Mouse (Mus musculus) CH12.LX (cell line): ENCODE results near the gene Cxcl16. TPM values are rescaled to one million over a fixed set of nuclear protein-coding genes. Genes with fewer than 3 reads are reported as not detected.

Experiments used
- DNase-seq: peaks from one replicate; pipeline ENCODE4 v3.0.0-alpha.2; 2013; ENCODE audit errors: extremely low read depth
- H3K27ac ChIP-seq: 2 replicates; pipeline ENCODE4 v1.5.1; 2012; ENCODE audit warnings: low read depth, mild to moderate bottlenecking, control low read depth, moderate library complexity; ENCODE audit not compliant: insufficient read depth
- H3K27me3 ChIP-seq: replicated peaks from 2 replicates; pipeline ENCODE3; 2012; ENCODE audit warnings: inconsistent platforms
- H3K36me3 ChIP-seq, 2 experiments: replicated peaks in 1 of 2; 2 replicates each; pipeline versions ENCODE3 to v1.6.1; 2012; ENCODE audit warnings: inconsistent platforms in 1 of 2, low read length in 1 of 2, mild to moderate bottlenecking in 1 of 2, mixed read lengths in 1 of 2, moderate library complexity in 1 of 2; ENCODE audit not compliant: control insufficient read depth in 1 of 2, insufficient read depth in 1 of 2
- H3K4me1 ChIP-seq, 2 experiments: 2 replicates each; pipeline ENCODE4 v1.6.1; 2012; ENCODE audit warnings: inconsistent platforms in 1 of 2, moderate library complexity in 1 of 2; ENCODE audit not compliant: insufficient read depth in 2 of 2, control insufficient read depth in 1 of 2
- H3K4me2 ChIP-seq: 2 replicates; pipeline ENCODE4 v1.6.1; 2012; ENCODE audit warnings: low read depth, mild to moderate bottlenecking, control low read depth; ENCODE audit not compliant: poor library complexity, insufficient read depth, severe bottlenecking
- H3K4me3 ChIP-seq, 3 experiments: fragments of 150-350 bp in 1 of 3; sonication (generic) in 1 of 3; replicated peaks in 1 of 3; 2 replicates each; pipeline versions ENCODE3 to v1.5.1; 2011 to 2012; ENCODE audit warnings: low read depth in 2 of 3, low read length in 2 of 3, mild to moderate bottlenecking in 2 of 3, moderate library complexity in 2 of 3, control low read depth in 1 of 3, improper control_type of control experiment in 1 of 3, inconsistent platforms in 1 of 3, mixed read lengths in 1 of 3; ENCODE audit not compliant: poor library complexity in 1 of 3
- H3K79me2 ChIP-seq: replicated peaks from 2 replicates; pipeline ENCODE4 v1.6.1; 2012; ENCODE audit warnings: mild to moderate bottlenecking, moderate library complexity; ENCODE audit not compliant: control insufficient read depth, poor library complexity, insufficient read depth, severe bottlenecking; ENCODE audit errors: extremely low read depth
- H3K9ac ChIP-seq: 2 replicates; pipeline ENCODE4 v1.6.1; 2012; ENCODE audit warnings: low read depth, mild to moderate bottlenecking, control low read depth, moderate library complexity; ENCODE audit not compliant: insufficient read depth
- H3K9me3 ChIP-seq: replicated peaks from 2 replicates; pipeline ENCODE3; 2012; ENCODE audit warnings: low read length, inconsistent platforms, mixed read lengths
- CHD2 ChIP-seq: IDR thresholded peaks from 2 replicates; pipeline ENCODE4 v1.6.1; 2011; ENCODE audit warnings: low read length, improper control_type of control experiment
- CTCF ChIP-seq, 2 experiments: IDR thresholded peaks in 1 of 2; conservative IDR thresholded peaks in 1 of 2; 2 replicates each; pipeline ENCODE4 v1.5.1; 2011 to 2012; ENCODE audit warnings: low read depth in 2 of 2, low read length in 2 of 2, improper control_type of control experiment in 1 of 2, inconsistent platforms in 1 of 2, mild to moderate bottlenecking in 1 of 2, moderate library complexity in 1 of 2
- E2F4 ChIP-seq: IDR thresholded peaks from 2 replicates; pipeline ENCODE4 v1.6.1; 2011; ENCODE audit warnings: low read depth, low read length, improper control_type of control experiment; ENCODE audit not compliant: insufficient replicate concordance
- ELF1 ChIP-seq: IDR thresholded peaks from 2 replicates; pipeline ENCODE4 v1.6.1; 2014; ENCODE audit warnings: low read depth, mild to moderate bottlenecking, inconsistent platforms, low read length, improper control_type of control experiment
- EP300 ChIP-seq: IDR thresholded peaks from 2 replicates; pipeline ENCODE4 v1.6.1; 2011; ENCODE audit warnings: low read length, improper control_type of control experiment
- HCFC1 ChIP-seq: IDR thresholded peaks from 2 replicates; pipeline ENCODE4 v1.6.1; 2012; ENCODE audit warnings: low read depth, mild to moderate bottlenecking, inconsistent platforms, low read length, improper control_type of control experiment
- IRF4 ChIP-seq: IDR thresholded peaks from 2 replicates; pipeline ENCODE4 v1.6.1; 2014; ENCODE audit warnings: low read depth, mild to moderate bottlenecking, inconsistent platforms, low read length, improper control_type of control experiment
- JUN ChIP-seq: IDR thresholded peaks from 2 replicates; pipeline ENCODE4 v1.6.1; 2011; ENCODE audit warnings: low read depth, mild to moderate bottlenecking, low read length, improper control_type of control experiment, moderate library complexity; ENCODE audit not compliant: insufficient read depth
- MYC ChIP-seq: IDR thresholded peaks from 2 replicates; pipeline ENCODE4 v1.6.1; 2011; ENCODE audit warnings: low read depth, mild to moderate bottlenecking, improper control_type of control experiment, low read length
- NRF1 ChIP-seq: IDR thresholded peaks from 2 replicates; pipeline ENCODE4 v1.6.1; 2014; ENCODE audit warnings: low read depth, mild to moderate bottlenecking, inconsistent platforms, low read length, improper control_type of control experiment, moderate library complexity
- PAX5 ChIP-seq: IDR thresholded peaks from 2 replicates; pipeline ENCODE4 v1.6.1; 2012; ENCODE audit warnings: low read length, inconsistent platforms, mixed read lengths
- POLR2A ChIP-seq: IDR thresholded peaks from 2 replicates; pipeline ENCODE4 v1.6.1; 2011; ENCODE audit warnings: low read depth, mild to moderate bottlenecking, improper control_type of control experiment, low read length
- RAD21 ChIP-seq: IDR thresholded peaks from 2 replicates; pipeline ENCODE4 v1.6.1; 2011; ENCODE audit warnings: low read depth, mild to moderate bottlenecking, low read length, improper control_type of control experiment, moderate library complexity
- RCOR1 ChIP-seq: conservative IDR thresholded peaks from 2 replicates; pipeline ENCODE4 v1.6.1; 2012; ENCODE audit warnings: low read depth, mild to moderate bottlenecking, inconsistent platforms, low read length, improper control_type of control experiment
- SMC3 ChIP-seq: IDR thresholded peaks from 2 replicates; pipeline ENCODE4 v1.6.1; 2011; ENCODE audit warnings: low read depth, low read length, improper control_type of control experiment
- TBP ChIP-seq: conservative IDR thresholded peaks from 2 replicates; pipeline ENCODE4 v1.6.1; 2011; ENCODE audit warnings: low read depth, low read length, improper control_type of control experiment
- TCF12 ChIP-seq: IDR thresholded peaks from 2 replicates; pipeline ENCODE4 v1.6.1; 2014; ENCODE audit warnings: low read depth, mild to moderate bottlenecking, inconsistent platforms, low read length, improper control_type of control experiment
- USF1 ChIP-seq: IDR thresholded peaks from 2 replicates; pipeline ENCODE4 v1.6.1; 2014; ENCODE audit warnings: low read depth, mild to moderate bottlenecking, inconsistent platforms, low read length, improper control_type of control experiment
- ZKSCAN1 ChIP-seq: IDR thresholded peaks from 2 replicates; pipeline ENCODE4 v1.6.1; 2012; ENCODE audit warnings: low read depth, inconsistent platforms, low read length, improper control_type of control experiment, borderline replicate concordance
- ZMIZ1 ChIP-seq: IDR thresholded peaks from 2 replicates; pipeline ENCODE4 v1.6.1; 2012; ENCODE audit warnings: low read depth, mild to moderate bottlenecking, inconsistent platforms, low read length, improper control_type of control experiment
- dilution Hi-C: fragments of 300-500 bp; cut with MboI; formaldehyde crosslinking; loops from 2 replicates; pipeline ENCODE4 v1.14.3; 2020; ENCODE audit warnings: low sequenced_read_pairs; ENCODE audit not compliant: extremely low pct_unique_long_range_greater_than_20kb, extremely low pct_ligation_motif_present
- in situ Hi-C: fragments of 300-500 bp; cut with MboI; formaldehyde crosslinking; loops from 3 replicates; pipeline ENCODE4 v1.14.3; 2019; ENCODE audit warnings: low sequenced_read_pairs, low pct_ligation_motif_present, low pct_unique_long_range_greater_than_20kb, mixed read lengths
- polyA plus RNA-seq: library from polyadenylated mRNA; unstranded; fragments of >175 nt; gene quantifications from 2 replicates; pipeline ENCODE4 v1.2.1, GENCODE M21; 2012; ENCODE audit warnings: low read depth; ENCODE audit not compliant: insufficient read length
- total RNA-seq, 2 experiments: library from RNA; depleted of rRNA; stranded (reverse); fragments of 300-350 nt in 1 of 2; fragments of >200 nt in 1 of 2; gene quantifications; 2 replicates each; pipeline ENCODE4 v1.2.3; 2012 to 2014

Gene Cxcl16
- total and polyA plus RNA-seq, 3 experiments = 0.04 to 0.56 TPM; not detected in 1

- in situ Hi-C loops = no loop called here
- H3K27me3 ChIP-seq = no peaks in the 10 kb centered on the region
- no peaks in the 10 kb centered on the region for H3K79me2 ChIP-seq
- no peak overlapping the region for H3K9ac ChIP-seq
- peaks cover 12 to 27% of the 10 kb centered on the region in 2 experiments for H3K4me1 ChIP-seq
- DNase-seq = no peak
- no peaks in the 10 kb centered on the region for H3K9me3 ChIP-seq
- dilution Hi-C loops = no loop called here
- TF ChIP-seq ZMIZ1 = no peak
- TF ChIP-seq JUN = no peak
- TF ChIP-seq POLR2A = no peak
- TF ChIP-seq ZKSCAN1 = no peak
- no peak for TF ChIP-seq NRF1
- no peak for TF ChIP-seq MYC
- TF ChIP-seq SMC3 = no peak
- no peak for TF ChIP-seq CHD2
- TF ChIP-seq TCF12 = no peak
- no peak for TF ChIP-seq PAX5
- no peak for TF ChIP-seq CTCF (conservative IDR thresholded peaks at IDR 0.05 in 1 of 2, IDR thresholded peaks at IDR 0.05 in 1 of 2; ENCODE audit: low read depth in 2 of 2, low read length in 2 of 2)
- TF ChIP-seq ELF1 = no peak
- H3K36me3 ChIP-seq = peaks cover 31 to 42% of the 10 kb centered on the region in 2 experiments
- no peak overlapping the region for H3K4me3 ChIP-seq
- no peak overlapping the region for H3K27ac ChIP-seq
- no peak overlapping the region for H3K4me2 ChIP-seq
These were observed 15.8 kb downstream of the Cxcl16 start for GRCm38 (mm10) chr11:70443964-70444363.

GRCm38 (mm10) chr11:70441882-70442281 lies 17.9 kb downstream of the Cxcl16 start:
- no peak overlapping the region for H3K27ac ChIP-seq
- dilution Hi-C loops = no loop called here
- in situ Hi-C loops = no loop called here

More at GRCm38 (mm10) chr11:70441882-70442281, 17.9 kb downstream of the Cxcl16 start:
- Histone ChIP-seq H3K9ac (no peak overlapping the region), H3K4me1 (peaks cover 6 to 29% of the 10 kb centered on the region in 2 experiments; a peak in 3 of 4 replicates), H3K36me3 (peaks cover 48 to 63% of the 10 kb centered on the region in 2 experiments), H3K27me3 (no peaks in the 10 kb centered on the region), H3K4me2 (no peak overlapping the region), H3K4me3 (no peak overlapping the region), H3K79me2 (no peaks in the 10 kb centered on the region), H3K9me3 (no peaks in the 10 kb centered on the region)
- no peak for DNase-seq
- TF ChIP-seq RAD21 (no peak), IRF4 (no peak), MYC (no peak), RCOR1 (no peak), USF1 (no peak), EP300 (no peak), HCFC1 (no peak), TBP (no peak), PAX5 (no peak), E2F4 (no peak), CHD2 (no peak)
